Mouse (Mus musculus) splenic B cell, adult 2 months (primary cell): ENCODE measurements at regions not wholly inside any gene's neighbourhood (a gene's known extent, or its start where the extent isn't known, plus 50 kb on each side); places are given as distances from the start of the nearest gene placed in this dataset.

Experiments used
- DNase-seq: peaks from one replicate; pipeline ENCODE4 v3.0.0-alpha.2; 2011; ENCODE audit warnings: low read depth, low spot score
- H3K27me3 ChIP-seq: 2 replicates; pipeline ENCODE4 v1.6.1; 2012; ENCODE audit warnings: mild to moderate bottlenecking, low read length, moderate library complexity, mixed read lengths; ENCODE audit not compliant: control insufficient read depth, poor library complexity, insufficient read depth, severe bottlenecking
- H3K36me3 ChIP-seq: 2 replicates; pipeline ENCODE4 v1.6.1; 2012; ENCODE audit warnings: mild to moderate bottlenecking, low read length, moderate library complexity, mixed read lengths; ENCODE audit not compliant: control insufficient read depth, poor library complexity, insufficient read depth, severe bottlenecking

DNA sequence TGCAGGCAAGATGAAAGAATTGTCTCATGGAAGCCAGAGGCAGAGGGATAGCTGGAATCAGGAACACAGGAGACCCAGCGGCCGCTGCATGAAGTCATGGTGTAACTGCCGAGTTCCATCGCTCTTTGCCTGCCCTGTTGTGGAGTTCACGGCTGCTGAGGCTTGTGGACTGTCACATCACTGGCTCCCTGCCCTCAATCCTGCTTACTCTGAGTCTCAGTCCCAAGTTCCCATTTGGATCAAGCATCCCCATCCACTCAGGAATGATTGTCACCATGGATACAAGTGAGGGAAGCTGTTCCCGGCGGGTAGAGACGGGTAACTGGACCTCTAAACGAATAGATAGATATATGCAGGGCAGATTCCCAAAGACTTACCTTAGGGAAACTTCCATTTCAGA lies 112.2 kb upstream of the Tmem108 start:
- Histone ChIP-seq H3K36me3 (no peaks in the 10 kb centered on the region), H3K27me3 (no peaks in the 10 kb centered on the region)
- DNase-seq = no peak

DNA sequence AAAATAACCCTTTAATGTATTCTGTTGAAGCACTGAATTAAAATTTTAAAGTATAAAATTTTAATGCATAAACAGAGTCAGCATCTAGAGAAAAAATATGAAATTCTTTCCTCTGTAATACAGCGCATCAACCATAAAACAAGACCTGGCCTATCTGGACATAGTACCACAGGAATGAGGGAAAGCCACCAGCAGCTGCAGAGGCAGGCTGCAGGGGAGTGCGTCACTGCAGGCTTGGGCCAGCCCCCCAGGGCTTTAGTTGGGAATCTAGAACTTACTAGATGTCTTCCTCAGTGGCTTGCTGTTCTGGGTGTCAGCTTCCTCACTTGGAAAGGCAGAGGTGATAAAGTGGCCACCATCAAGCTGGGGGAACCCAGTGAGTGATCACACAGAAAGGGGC lies 116.2 kb upstream of the Tmem108 start:
- H3K27me3 ChIP-seq = no peaks in the 10 kb centered on the region
- H3K36me3 ChIP-seq = no peaks in the 10 kb centered on the region
- DNase-seq = no peak

DNA sequence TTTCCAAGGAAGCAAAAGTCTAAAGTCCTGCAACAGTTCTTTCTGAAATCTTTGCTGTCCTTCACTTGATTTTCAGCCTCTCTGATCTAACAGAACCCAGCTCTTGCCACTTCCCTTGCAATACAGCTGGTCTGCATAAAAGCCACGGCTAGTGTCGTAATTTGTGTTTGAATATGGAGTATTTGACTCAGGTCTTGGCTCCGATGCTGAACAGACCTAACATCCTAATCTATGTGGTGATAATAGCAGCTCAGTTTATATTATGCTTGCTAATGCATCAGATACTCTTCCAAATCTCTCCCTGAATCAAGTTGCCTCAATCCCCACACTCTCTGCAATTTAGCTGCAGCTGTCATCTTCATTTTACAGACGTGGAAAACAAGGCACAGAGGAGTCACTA lies 109.5 kb upstream of the Nphp3 start:
- DNase-seq = no peak

DNA sequence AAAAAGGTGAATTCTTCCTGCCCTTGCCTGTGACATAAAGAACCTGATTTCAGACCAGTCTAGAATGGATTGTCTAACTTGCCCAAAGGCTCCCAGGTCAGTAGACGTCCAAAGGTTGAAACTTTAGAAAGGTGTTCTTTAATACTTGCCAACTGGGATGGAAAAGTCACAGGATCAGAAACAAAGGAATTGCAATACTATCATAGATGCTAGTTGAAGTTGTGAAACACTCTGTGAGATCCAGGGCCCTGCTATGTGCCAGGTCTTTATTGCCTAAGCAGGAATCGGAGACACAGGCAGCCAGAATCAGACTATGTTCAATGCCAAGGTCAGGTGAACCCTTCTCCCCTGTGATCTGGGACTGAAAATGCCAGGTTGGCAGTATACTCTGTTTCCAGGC lies 108.0 kb upstream of the Nphp3 start:
- no peak for DNase-seq
- Histone ChIP-seq H3K36me3 (no peaks in the 10 kb centered on the region), H3K27me3 (no peaks in the 10 kb centered on the region)

More for the DNA sequence above, 109.5 kb upstream of the Nphp3 start:
- no peaks in the 10 kb centered on the region for H3K36me3 ChIP-seq
- no peaks in the 10 kb centered on the region for H3K27me3 ChIP-seq

DNA sequence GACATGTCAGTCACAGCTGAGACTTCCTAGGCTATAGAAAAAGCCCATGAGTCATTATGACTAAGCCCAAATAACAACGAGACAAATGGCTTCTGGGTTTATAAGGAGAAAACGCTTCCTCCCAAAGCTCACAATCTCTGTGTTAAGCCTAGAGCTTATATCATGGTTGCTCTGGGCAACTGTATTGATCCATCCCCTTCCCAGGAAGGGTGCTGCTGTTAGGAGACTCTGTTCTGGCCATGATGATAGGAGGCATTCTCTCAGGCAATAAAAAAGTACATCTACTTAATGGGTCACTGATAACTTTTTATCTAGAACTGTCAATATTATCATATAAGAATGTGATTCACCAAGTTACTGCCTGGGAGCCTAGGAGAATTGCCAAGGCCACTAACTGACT lies 103.0 kb upstream of the Nphp3 start:
- Histone ChIP-seq H3K36me3 (no peaks in the 10 kb centered on the region), H3K27me3 (no peaks in the 10 kb centered on the region)
- no peak for DNase-seq

DNA sequence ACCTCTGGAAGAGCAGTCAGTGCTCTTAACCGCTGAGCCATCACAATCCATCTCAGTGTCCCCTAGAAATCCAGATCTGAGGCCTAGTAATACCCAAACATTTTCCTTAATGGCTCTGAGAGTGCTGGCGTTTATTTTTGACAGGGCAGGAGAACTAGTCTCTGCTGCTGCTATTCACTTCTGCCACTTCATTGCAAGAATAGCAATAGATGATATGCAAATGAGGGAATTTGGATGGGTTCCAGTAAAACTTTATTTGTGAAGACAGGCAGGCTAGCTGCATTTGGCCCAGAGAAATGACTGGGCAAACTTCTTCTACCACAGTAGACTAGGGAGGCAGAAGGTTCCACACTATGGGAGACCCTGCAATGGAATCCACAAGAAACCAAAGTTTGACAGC lies 91.0 kb upstream of the Nphp3 start:
- Histone ChIP-seq H3K27me3 (no peaks in the 10 kb centered on the region), H3K36me3 (no peaks in the 10 kb centered on the region)
- DNase-seq = no peak

DNA sequence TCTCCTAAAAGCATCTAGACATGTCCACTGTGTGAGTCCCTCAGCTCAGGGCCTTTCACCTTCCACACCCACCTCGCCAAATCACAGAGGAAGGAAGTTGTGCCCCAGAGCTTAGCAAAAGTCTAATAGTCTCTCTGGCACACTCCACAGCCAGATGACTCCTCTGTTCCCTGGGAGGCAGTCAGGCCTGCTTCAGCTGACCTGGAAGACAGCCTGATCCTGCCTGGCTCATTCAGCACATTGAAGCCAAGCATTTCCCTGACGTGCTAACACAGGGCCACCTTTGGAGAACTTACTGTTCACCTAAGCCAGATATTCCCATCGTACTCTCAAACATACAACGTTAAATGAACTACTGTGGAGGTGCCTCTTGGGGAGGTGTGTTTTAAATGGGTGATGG lies 87.2 kb upstream of the Nphp3 start:
- H3K36me3 ChIP-seq = no peaks in the 10 kb centered on the region
- no peaks in the 10 kb centered on the region for H3K27me3 ChIP-seq
- DNase-seq = no peak

DNA sequence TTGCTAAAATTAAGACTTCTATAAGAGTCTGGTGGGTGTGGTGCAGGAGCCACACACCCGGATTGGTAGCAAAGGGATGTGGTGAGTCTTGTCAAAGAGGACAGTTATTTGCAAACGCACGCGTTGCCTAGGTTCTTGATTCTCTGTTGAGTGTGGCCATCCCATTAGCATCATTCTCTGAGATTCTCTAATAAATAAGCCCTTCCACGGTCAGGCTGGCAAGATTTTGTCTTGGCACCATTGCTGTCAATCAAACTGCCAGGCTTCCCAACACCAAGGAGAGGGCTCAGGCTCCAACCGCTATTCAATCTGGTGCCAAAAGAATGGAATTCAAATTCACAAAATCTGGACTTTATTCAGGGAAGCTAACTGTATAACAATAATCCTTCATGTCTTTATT lies 84.6 kb upstream of the Nphp3 start:
- DNase-seq = no peak
- Histone ChIP-seq H3K36me3 (no peaks in the 10 kb centered on the region), H3K27me3 (no peaks in the 10 kb centered on the region)

DNA sequence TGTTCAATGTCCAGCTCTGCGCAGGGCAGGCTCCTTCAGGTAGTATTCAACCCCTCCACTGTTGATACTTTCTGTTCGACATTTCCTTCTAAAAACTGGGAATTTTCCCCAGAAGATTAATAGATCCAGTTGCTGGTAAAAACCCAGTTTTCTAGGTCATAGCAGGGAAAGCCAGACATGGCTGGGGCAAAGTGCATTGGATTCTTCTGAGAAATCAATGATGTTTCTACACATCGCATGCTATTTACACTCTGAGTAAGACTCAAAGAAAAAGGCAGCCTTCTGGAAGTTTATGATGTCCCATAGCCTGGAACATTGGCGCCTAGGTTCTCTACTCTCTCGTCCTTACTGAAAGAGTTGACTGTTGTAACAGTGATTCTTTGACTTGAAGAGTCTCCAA lies 80.0 kb upstream of the Nphp3 start:
- H3K27me3 ChIP-seq = no peaks in the 10 kb centered on the region
- no peak for DNase-seq
- no peaks in the 10 kb centered on the region for H3K36me3 ChIP-seq

DNA sequence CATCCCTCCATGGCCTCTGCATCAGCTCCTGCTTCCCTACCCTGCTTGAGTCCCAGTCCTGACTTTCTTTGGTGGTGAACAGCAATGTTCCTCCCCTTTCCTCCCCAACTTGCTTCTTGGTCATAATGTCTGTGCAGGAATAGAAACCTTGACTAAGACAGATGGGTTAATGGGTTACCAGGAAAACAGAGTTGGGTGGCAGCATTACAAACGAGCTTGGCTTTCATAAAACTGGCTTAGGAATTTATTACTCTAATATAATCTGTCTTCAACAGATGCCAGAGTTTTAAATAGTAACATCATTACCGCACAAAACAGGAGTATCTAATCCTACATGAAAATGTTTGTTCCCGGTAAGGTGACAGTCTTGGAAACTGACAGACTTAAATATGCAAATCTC lies 77.7 kb upstream of the Nphp3 start:
- no peak for DNase-seq
- no peaks in the 10 kb centered on the region for H3K36me3 ChIP-seq
- H3K27me3 ChIP-seq = no peaks in the 10 kb centered on the region

DNA sequence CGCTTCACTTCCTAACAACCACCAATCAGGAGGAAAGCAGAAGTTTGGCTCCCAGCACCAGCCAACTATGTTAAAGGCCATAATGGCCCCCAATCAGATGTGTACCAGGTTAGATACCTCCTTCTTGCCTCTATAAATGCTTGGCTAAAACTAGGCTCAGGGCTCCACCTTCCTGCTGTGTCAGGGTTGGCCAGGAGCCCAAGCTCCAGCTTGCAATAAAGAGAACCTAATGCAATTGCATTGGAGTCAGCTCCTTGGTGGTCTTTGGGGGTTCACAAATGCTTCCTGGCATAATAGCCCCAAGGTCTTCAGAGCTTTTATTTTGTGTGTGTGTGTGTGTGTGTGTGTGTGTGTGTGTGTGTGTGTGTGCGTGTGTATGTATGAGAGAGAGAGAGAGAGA lies 76.9 kb upstream of the Nphp3 start:
- no peaks in the 10 kb centered on the region for H3K36me3 ChIP-seq
- no peaks in the 10 kb centered on the region for H3K27me3 ChIP-seq
- no peak for DNase-seq

DNA sequence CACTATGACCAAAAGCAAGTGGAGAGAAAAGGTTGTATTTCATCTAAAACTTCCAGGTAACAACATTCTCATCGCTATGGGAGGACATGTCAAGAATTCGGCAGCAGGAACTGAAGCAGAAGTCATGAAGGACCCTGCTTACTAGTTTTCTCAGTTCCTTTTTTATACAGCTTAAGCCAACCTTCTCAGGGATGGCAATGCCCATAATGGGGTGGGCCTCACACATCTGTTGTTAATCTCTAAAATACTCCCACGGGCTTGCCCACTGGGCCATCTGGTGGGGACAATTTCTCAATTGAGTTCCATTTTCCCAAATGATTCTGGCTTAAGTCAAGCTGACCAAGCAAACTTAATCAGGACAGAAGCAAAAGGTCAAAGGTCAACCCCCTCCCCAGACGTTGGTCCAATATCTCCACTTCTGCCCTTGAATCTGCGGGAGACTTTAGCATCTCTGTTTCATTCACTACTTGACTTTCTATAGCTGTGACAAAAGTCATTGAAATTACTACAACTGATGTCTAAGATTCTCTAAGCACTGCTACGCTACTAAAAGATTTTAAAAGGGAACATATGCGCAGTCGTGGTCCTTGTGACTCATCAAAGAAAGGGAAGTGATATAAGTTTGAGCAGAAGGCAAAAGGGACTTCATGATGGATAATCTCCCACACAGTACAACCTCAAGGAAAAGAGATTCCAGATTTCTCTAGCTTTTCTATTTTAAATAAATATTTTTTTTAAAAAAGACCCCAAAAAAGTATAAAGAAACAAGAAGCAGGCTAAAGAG lies 73.4 kb upstream of the Nphp3 start:
- DNase-seq = peak; percentile 21
- no peaks in the 10 kb centered on the region for H3K27me3 ChIP-seq
- H3K36me3 ChIP-seq = no peaks in the 10 kb centered on the region

DNA sequence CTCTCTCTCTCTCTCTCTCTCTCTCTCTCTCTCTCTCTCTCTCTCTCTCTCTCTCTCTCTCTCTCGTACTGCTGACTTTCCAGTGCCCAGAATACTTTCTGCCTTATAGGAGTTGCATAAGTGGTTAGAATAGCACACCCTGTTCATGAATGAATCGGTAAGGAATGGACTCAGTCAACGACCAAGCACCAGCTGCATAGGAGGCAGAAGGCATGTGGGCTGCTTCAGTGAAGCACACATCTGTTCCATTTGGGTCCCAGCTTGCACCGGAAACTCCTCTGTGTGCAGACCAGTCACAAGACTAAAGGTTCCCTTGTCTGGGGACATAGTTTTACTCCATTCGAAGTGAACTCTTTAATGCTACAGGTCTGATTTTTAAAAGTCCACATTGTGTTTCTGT lies 64.3 kb upstream of the Nphp3 start:
- H3K36me3 ChIP-seq = no peaks in the 10 kb centered on the region
- no peaks in the 10 kb centered on the region for H3K27me3 ChIP-seq
- no peak for DNase-seq

DNA sequence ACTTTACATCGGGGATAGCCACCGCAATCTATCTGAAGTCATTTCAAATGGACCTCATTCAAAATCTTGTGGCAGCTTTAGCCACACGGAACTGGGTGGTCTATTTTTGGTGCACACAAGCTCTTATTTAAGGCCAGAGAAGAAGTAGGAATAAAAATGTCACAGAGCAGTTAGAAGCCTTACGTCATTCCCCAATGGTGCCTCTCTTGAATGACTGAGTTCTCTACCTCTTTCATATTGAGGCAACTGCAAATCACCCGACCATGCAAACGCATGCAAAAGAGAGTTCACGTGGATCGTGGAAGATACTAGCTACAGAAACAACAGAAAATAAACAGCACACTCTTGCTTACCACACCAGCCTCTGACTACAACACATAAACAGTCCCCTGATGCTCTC lies 62.3 kb upstream of the Nphp3 start:
- DNase-seq = no peak
- no peaks in the 10 kb centered on the region for H3K36me3 ChIP-seq
- no peaks in the 10 kb centered on the region for H3K27me3 ChIP-seq

DNA sequence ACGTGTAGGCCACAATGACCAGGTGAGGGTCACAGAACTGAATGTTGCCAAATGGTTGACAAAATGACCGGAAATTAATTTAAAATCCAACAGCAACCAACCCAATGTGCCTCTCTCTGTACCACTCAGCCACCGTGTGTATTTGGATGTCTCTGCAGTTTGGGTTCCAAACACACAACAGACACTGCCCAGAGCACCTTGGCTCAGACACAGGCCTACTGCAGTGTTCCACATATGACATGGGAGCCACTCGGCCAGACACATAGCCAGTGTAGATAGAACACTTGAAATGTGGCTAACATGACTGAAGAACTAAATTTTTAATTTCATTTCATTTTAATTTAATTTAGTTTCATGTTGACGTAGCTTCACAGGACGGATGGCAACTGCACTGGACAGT lies 61.8 kb upstream of the Nphp3 start:
- no peak for DNase-seq
- Histone ChIP-seq H3K27me3 (no peaks in the 10 kb centered on the region), H3K36me3 (no peaks in the 10 kb centered on the region)
